Mouse (Mus musculus): ENCODE measurements around the gene Ly86. TPM values are rescaled to one million over a fixed set of nuclear protein-coding genes. Genes with fewer than 3 reads are reported as not detected.

Ly86 gene
- polyA plus RNA-seq, 1 experiment from 2014 or later, result 6.8 TPM

DNA sequence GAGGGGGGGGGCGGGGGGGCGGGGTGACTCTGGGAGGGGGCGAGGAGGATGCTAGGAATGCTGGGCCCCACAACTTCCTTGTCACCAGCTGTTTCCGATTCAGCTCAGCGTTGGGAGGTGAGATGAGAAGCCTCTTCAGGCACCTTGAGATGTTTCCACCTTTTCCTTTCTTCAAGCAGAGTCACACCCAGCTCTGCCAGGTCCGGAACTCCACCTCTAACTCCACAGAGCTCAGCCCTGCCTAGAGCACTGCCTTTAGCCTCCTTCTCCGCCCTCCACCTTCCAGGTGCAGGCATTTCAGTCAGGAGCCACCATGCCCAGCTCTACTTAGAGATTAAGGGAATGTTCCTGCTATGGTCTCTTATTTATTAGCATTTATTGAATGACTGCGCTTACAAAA is 34.7 kb upstream of the Ly86 start:
- TF ChIP-seq CTCF (IDR thresholded peaks at IDR 0.05; ENCODE audit: low read depth), result no peak
- DNase-seq (ENCODE audit: low spot score) (no peak), ATAC-seq (replicated peaks; ENCODE audit: low FRiP score, low read depth) (no peak)
- WGBS, result 52% methylated on average over 8 of the region's 8 CpGs
- Histone ChIP-seq H3K9ac (ENCODE audit: low read depth, low read length) (no peak overlapping the region), H3K27ac (no peak overlapping the region), H3K27me3 (ENCODE audit: insufficient read depth, low read length) (no peaks in the 10 kb centered on the region), H3K4me3 (replicated peaks; ENCODE audit: low read depth, low read length) (no peak overlapping the region), H3K36me3 (ENCODE audit: insufficient read depth, low read length) (no peaks in the 10 kb centered on the region), H3K4me2 (ENCODE audit: low read length) (no peak overlapping the region), H3K4me1 (replicated peaks; ENCODE audit: insufficient read depth, low read length) (peaks cover 5% of the 10 kb centered on the region; the same call in 1 of the 2 replicates), H3K9me3 (replicated peaks; ENCODE audit: low read length) (no peaks in the 10 kb centered on the region)

DNA sequence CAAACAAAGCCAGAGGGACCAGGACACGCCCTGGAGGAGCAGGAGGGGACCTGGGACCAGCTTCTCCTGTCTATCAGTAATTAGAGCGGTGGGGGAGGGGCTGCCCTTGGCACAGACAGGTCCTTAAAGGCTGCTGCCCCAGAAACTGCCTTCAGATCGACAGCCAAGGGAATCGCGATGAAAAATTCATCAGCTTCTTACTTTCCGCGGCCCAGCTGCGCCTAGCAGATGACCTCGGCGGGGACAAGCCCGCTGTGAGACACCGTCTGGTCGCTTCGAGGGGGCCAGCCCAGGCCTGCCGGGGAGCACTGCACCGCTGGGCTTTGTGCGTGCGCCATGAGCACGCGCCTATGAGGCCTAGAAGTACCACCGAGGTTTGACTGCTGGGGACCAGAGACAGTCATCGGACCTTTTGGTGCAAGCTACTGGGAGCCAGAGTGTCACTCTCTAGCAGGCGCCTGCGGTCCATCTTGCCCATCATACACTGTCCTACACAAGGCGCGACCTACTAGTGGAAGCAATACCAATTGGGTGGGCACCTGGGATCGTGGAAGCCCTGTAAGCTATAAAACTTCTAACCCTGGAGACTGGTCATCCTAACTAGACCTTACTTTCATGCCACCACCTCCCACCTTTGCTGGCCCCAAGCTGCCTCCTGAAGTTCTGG is 33.3 kb upstream of the Ly86 start:
- no peak for TF ChIP-seq CTCF (IDR thresholded peaks at IDR 0.05; ENCODE audit: low read depth)
- Histone ChIP-seq H3K27me3 (ENCODE audit: insufficient read depth, low read length) (no peaks in the 10 kb centered on the region), H3K9me3 (replicated peaks; ENCODE audit: low read length) (no peaks in the 10 kb centered on the region), H3K4me2 (ENCODE audit: low read length) (peak overlapping the region; percentile 64), H3K27ac (no peak overlapping the region), H3K36me3 (ENCODE audit: insufficient read depth, low read length) (no peaks in the 10 kb centered on the region), H3K4me1 (replicated peaks; ENCODE audit: insufficient read depth, low read length) (peaks cover 5% of the 10 kb centered on the region; the same call in 1 of the 2 replicates), H3K9ac (ENCODE audit: low read depth, low read length) (0 out of 2 replicates have a peak overlapping the region, but pooled peaks have one; percentile 48), H3K4me3 (replicated peaks; ENCODE audit: low read depth, low read length) (0 out of 2 replicates have a peak overlapping the region, but pooled peaks have one; percentile 27)
- WGBS, result 20% methylated on average over 27 of the region's 27 CpGs
- ATAC-seq (replicated peaks; ENCODE audit: low FRiP score, low read depth) (peak; percentile 35; the same call in 1 of the 2 replicates), DNase-seq (ENCODE audit: low spot score) (peak; percentile 4)

- Histone ChIP-seq H3K4me2 (ENCODE audit: low read length) (peak overlapping the region; percentile 64), H3K36me3 (ENCODE audit: insufficient read depth, low read length) (no peaks in the 10 kb centered on the region), H3K4me1 (replicated peaks; ENCODE audit: insufficient read depth, low read length) (peaks cover 5% of the 10 kb centered on the region; the same call in 1 of the 2 replicates), H3K27me3 (ENCODE audit: insufficient read depth, low read length) (no peaks in the 10 kb centered on the region), H3K9ac (ENCODE audit: low read depth, low read length) (peak overlapping the region; percentile 48; the same call in 1 of the 2 replicates), H3K4me3 (replicated peaks; ENCODE audit: low read depth, low read length) (peak overlapping the region; percentile 27), H3K27ac (no peak overlapping the region), H3K9me3 (replicated peaks; ENCODE audit: low read length) (no peaks in the 10 kb centered on the region)
- ATAC-seq (replicated peaks; ENCODE audit: low FRiP score, low read depth) (peak; percentile 93), DNase-seq (ENCODE audit: low spot score) (peak; percentile 98)
- 1% methylated on average over 25 of the region's 25 CpGs for WGBS
- peak; percentile 98 for TF ChIP-seq CTCF (IDR thresholded peaks at IDR 0.05; ENCODE audit: low read depth)
Measured at GRCm38 (mm10) chr13:37312222-37312928, 32.6 kb upstream of the Ly86 start.

- no peak for ATAC-seq (replicated peaks; ENCODE audit: low FRiP score, low read depth)
- 28% methylated on average over 4 of the region's 4 CpGs for WGBS
- no peak for TF ChIP-seq CTCF (IDR thresholded peaks at IDR 0.05; ENCODE audit: low read depth)
- H3K4me2 ChIP-seq (ENCODE audit: low read length), result no peak overlapping the region
- H3K36me3 ChIP-seq (ENCODE audit: insufficient read depth, low read length), result no peaks in the 10 kb centered on the region
- H3K4me3 ChIP-seq (replicated peaks; ENCODE audit: low read depth, low read length), result no peak overlapping the region
- no peaks in the 10 kb centered on the region for H3K9me3 ChIP-seq (replicated peaks; ENCODE audit: low read length)
- H3K9ac ChIP-seq (ENCODE audit: low read depth, low read length), result no peak overlapping the region
- no peak overlapping the region for H3K27ac ChIP-seq
- no peaks in the 10 kb centered on the region for H3K27me3 ChIP-seq (ENCODE audit: insufficient read depth, low read length)
- peaks cover 5% of the 10 kb centered on the region; the same call in 1 of the 2 replicates for H3K4me1 ChIP-seq (replicated peaks; ENCODE audit: insufficient read depth, low read length)
- no peak for DNase-seq (ENCODE audit: low spot score)
Measured at GRCm38 (mm10) chr13:37312951-37313350, 32.1 kb upstream of the Ly86 start.

GRCm38 (mm10) chr13:37325504-37325903 is 19.5 kb upstream of the Ly86 start:
- Histone ChIP-seq H3K27me3 (ENCODE audit: insufficient read depth, low read length) (no peaks in the 10 kb centered on the region), H3K36me3 (ENCODE audit: insufficient read depth, low read length) (no peaks in the 10 kb centered on the region), H3K4me1 (replicated peaks; ENCODE audit: insufficient read depth, low read length) (no peaks in the 10 kb centered on the region), H3K4me3 (replicated peaks; ENCODE audit: low read depth, low read length) (no peak overlapping the region), H3K4me2 (ENCODE audit: low read length) (no peak overlapping the region), H3K27ac (no peak overlapping the region), H3K9ac (ENCODE audit: low read depth, low read length) (no peak overlapping the region), H3K9me3 (replicated peaks; ENCODE audit: low read length) (no peaks in the 10 kb centered on the region)
- DNase-seq (ENCODE audit: low spot score), result peak; percentile 45
- WGBS, result 90% methylated on average over 3 of the region's 3 CpGs
- TF ChIP-seq CTCF (IDR thresholded peaks at IDR 0.05; ENCODE audit: low read depth), result peak; percentile 71
- ATAC-seq (replicated peaks; ENCODE audit: low FRiP score, low read depth), result no peak

- ATAC-seq (replicated peaks; ENCODE audit: low FRiP score, low read depth) (no peak), DNase-seq (ENCODE audit: low spot score) (no peak)
- Histone ChIP-seq H3K9me3 (replicated peaks; ENCODE audit: low read length) (no peaks in the 10 kb centered on the region), H3K9ac (ENCODE audit: low read depth, low read length) (no peak overlapping the region), H3K27ac (no peak overlapping the region), H3K27me3 (ENCODE audit: insufficient read depth, low read length) (no peaks in the 10 kb centered on the region), H3K36me3 (ENCODE audit: insufficient read depth, low read length) (no peaks in the 10 kb centered on the region), H3K4me1 (replicated peaks; ENCODE audit: insufficient read depth, low read length) (no peaks in the 10 kb centered on the region), H3K4me3 (replicated peaks; ENCODE audit: low read depth, low read length) (no peak overlapping the region), H3K4me2 (ENCODE audit: low read length) (no peak overlapping the region)
- WGBS, result 81% methylated on average over 8 of the region's 8 CpGs
- TF ChIP-seq CTCF (IDR thresholded peaks at IDR 0.05; ENCODE audit: low read depth), result no peak
Measured at GRCm38 (mm10) chr13:37329747-37330146, 15.3 kb upstream of the Ly86 start.
